Mouse (Mus musculus) adrenal gland, postnatal 14 days (tissue): ENCODE results near the gene Gm28051. TPM values are rescaled to one million over a fixed set of nuclear protein-coding genes. Genes with fewer than 3 reads are reported as not detected.

Experiments used
- DNase-seq: peaks from one replicate; pipeline ENCODE4 v3.0.0; 2021; ENCODE audit warnings: mixed read lengths
- total RNA-seq: library from RNA; stranded (reverse); gene quantifications from 2 replicates; pipeline ENCODE4 v1.2.3, GENCODE M21; 2021

Gene Gm28051
- total RNA-seq, 1 experiment from 2014 or later, result not detected

- DNase-seq, result peak; percentile 58
Observed at GRCm38 (mm10) chr12:102705906-102706640, 51.5 kb downstream of the Gm28051 start.

DNA sequence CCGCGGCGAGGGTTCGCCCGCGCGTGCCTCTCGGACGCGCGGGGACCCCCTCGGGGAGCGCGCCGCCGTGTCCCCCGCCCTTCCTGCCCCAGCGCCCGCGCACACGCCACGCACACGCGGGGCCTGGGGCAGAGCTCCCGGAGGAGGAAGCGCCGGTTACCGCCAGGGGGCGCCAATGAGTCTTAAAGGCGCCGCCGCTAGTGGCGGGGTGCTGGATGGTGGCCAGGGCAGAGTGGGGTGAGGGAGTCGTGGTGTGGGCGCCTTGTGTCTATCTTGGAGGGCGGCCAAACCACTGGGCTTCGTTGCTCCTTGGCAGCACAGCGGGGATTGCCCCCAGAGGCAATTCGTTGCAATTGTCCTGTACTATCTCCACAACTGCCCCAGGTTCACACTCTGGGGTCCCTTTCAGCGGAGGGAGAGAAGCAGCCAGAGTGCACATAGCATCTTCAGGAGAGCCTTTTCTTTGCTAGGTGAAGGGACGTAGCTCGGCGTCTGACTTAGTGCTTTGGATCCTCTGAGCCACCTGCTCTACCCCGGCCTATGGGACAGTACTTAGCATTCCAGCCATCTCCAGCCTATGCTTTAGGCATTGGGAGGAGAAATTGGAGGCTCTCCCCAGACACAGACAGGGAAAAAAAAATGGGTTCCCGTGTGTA, 52.2 kb downstream of the Gm28051 start:
- DNase-seq, result peak; percentile 95

GRCm38 (mm10) chr12:102704457-102705198, 52.9 kb downstream of the Gm28051 start, which contains the start of gene Itpk1:
Gene Itpk1, minus strand, starts transcription at chr12:102704930.
- DNase-seq, result peak; percentile 81

- DNase-seq, result no peak
Observed at GRCm38 (mm10) chr12:102703921-102704408, 53.6 kb downstream of the Gm28051 start.

GRCm38 (mm10) chr12:102703441-102703840, 54.1 kb downstream of the Gm28051 start:
- no peak for DNase-seq

GRCm38 (mm10) chr12:102703111-102703412, 54.5 kb downstream of the Gm28051 start:
- peak; percentile 49 for DNase-seq

GRCm38 (mm10) chr12:102702356-102703110, 55.0 kb downstream of the Gm28051 start:
- peak; percentile 91 for DNase-seq

GRCm38 (mm10) chr12:102701691-102702207, 55.8 kb downstream of the Gm28051 start:
- no peak for DNase-seq

DNA sequence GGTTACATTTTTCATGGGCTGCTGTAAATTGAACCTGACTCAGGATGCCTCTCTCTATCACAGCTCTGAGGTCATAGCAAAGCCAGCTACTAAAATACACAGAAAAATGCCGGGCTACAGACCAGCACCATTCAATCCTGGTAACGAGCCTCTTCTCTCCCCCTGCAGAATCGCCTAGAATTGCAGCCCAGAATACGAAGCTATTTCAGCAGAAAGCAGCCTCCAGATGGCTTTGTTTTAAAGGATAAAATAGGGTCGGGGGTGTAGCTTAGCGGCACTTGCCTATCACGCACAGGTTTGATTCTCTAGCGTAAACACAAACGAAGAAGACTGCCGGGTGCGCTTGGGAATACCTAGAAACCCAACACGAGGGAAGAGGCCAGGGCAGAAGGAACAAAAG, 57.1 kb downstream of the Gm28051 start:
- no peak for DNase-seq

GRCm38 (mm10) chr12:102699156-102699555, 58.4 kb downstream of the Gm28051 start:
- DNase-seq, result no peak

GRCm38 (mm10) chr12:102698089-102698684, 59.4 kb downstream of the Gm28051 start:
- DNase-seq, result no peak

- peak; percentile 2 for DNase-seq
Observed at GRCm38 (mm10) chr12:102697381-102697780, 60.2 kb downstream of the Gm28051 start.

- no peak for DNase-seq
Observed at GRCm38 (mm10) chr12:102696635-102697354, 60.8 kb downstream of the Gm28051 start.

GRCm38 (mm10) chr12:102695369-102696239, 62.0 kb downstream of the Gm28051 start:
- peak; percentile 3 for DNase-seq

DNA sequence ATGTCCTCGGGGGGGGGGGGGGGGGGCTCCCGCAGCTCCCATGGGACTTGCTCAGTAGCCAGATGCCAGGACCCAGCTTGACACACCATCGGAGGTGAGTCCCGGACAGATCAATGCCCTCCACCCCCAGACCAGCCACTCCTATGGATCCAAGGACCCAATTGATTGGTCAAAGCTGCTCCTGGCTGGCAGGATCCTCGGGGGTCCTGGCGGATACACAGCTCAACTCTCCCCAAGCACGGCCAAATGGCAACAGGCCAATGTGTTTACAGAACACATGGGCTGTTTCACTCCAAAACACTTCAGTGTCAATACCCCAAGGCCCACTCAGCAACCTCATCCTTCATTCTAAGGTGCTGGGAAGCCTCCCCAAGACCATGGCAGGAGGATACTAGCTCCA, 65.8 kb downstream of the Gm28051 start:
- DNase-seq, result no peak

DNA sequence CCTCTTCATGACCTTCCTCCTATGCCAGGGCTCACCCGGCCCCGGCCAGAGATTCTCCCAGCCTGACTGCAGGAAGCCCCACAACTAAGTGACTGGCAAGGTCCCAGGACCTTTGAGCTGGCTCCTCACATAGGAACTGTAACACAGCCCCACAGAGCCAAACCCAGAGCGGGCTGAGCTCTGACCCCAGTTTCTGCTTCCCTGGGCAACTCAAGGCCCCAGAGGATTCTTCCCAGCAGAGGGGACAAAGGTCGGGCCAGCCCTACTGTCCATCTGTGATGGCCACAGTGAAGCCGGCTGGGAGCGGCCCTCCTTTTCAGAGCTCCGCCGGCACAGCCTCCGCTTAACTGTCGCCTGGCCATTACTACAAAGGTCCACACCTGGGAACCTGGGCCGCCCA, 66.4 kb downstream of the Gm28051 start:
- peak; percentile 73 for DNase-seq

- DNase-seq, result no peak
Observed at GRCm38 (mm10) chr12:102689773-102690563, 67.6 kb downstream of the Gm28051 start.

DNA sequence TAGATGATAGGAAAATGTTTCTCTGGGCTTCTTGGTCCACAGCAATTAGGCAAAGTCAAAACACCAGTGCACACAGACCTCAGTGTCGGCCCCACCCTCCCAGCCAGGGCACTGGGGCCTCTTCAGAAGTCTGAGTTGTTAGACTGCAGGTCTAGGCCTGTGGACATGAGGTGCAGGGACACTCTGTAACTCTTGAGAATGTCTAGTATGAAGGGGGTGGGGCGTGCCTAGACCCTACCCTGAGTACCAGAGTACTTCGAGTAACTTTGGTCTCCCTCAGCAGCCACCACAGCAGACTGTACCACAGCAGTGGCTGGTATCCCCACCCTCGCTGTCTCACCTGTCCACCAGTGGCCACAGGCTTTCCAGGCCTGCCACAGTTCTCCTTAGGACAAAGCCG, 71.2 kb downstream of the Gm28051 start:
- no peak for DNase-seq

DNA sequence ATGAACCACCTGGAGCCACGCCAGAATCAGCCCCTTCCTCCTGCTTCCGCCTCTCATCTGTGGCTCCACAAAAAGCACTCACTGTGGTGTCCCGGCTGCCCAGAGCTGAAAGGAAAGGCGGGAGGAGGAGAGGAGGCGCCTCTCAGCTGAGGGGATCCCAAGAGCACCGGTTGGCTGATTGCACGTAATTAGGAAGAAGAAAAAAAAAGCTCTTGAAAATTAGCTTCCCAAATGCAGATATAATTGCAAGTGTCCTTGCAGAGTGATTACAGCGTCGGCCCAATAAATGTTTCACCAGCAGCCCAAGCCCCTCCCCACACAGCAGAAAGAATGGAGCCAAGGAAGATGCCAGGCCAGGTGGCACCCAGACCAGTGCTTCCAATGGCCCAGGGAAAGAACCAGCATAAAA, 72.0 kb downstream of the Gm28051 start:
- no peak for DNase-seq
